Mouse (Mus musculus): Measurements from ENCODE around the gene Acd. TPM values are rescaled to one million over a fixed set of nuclear protein-coding genes. Genes with fewer than 3 reads are reported as not detected.
A peak's percentile ranks its signal among the peaks of the same experiment; 100 is the strongest.

Gene Acd
- polyA plus RNA-seq (2014; fragmentation: Nextera tagmentation; extraction: Ambion mirVana): 70.0 and 74.1 TPM in 2 replicates

DNA sequence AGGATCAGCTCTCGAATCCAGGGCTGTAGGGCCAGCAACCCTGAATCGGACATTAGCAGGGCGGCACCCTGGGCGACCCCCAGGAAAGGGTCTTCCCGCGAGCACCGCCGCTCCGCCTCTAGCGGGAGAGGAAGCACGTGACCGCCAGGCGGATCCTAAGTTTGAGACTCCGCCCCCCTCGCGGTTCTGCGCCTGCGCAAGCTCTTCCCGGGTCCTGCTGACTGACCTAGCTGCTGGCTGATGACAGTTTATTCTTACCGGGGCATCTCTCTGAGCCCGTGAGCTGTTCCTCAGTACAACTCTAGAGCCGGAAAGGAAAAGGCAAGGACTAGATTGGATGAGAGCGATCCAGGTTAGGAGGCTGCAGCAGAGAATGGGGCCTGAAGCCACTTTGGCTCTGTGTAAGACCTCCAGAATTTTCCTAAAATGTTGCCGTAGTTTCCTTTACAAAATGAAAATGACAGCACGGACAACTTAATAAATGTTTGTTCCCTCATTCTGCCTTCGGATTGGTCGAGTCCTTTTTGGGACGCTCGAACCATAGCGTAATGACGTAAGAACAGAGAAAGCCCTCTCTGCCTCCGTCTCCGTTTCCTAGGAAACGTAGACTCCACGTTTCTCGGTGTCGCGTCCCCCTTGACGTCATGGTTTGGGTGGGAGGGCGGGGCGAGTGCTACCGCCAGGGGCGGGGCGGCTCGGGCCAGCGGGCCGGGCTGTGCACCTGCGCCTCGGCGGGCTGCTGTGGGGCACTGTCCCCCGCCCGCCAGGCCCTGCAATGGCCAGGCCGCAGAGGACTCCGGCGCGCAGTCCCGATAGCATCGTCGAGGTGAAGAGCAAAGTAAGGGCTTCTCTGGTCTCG is at the start of gene Acd, which contains the start of gene Pard6a:
Acd (minus strand) TSS at position 137 of the 859 bp plus-strand sequence.
Pard6a (plus strand) TSS at position 183 of the 859 bp plus-strand sequence.
- 0 out of 2 replicates have a peak, but pooled peaks cover 2% of the 10 kb centered on the region for H3K36me3 ChIP-seq (ENCODE audit: control insufficient read depth, insufficient read depth, low read length)

DNA sequence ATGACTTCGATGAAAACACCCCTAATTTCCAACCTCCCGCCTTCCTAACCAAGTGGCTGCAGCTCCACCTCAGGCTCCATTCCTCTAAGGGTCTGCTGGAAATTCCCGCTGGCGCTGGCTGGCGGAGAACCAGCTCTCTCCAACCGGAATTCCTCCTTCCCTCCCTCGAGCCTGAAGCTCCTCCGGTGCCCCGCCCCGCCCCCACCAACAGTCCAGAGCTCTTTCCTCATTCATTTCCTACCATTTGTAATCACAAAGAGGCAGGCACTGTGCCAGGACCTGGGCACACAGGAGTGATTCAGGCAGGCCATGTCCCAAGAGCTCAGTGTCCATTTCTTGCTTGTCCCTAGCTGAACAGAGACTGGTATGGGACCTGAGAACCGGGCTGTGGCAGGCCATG is 49.7 kb upstream of the Acd start:
- Histone ChIP-seq H3K27me3 (ENCODE audit: control insufficient read depth, insufficient read depth, low read length) (no peaks in the 10 kb centered on the region), H3K27ac (ENCODE audit: low read depth, low read length) (no peak overlapping the region), H3K9ac (ENCODE audit: low read depth, low read length) (no peak overlapping the region), H3K4me2 (replicated peaks; ENCODE audit: low read depth, low read length) (no peak overlapping the region; the same call in 1 of the 2 replicates), H3K9me3 (ENCODE audit: control insufficient read depth, low read length) (no peaks in the 10 kb centered on the region), H3K4me1 (replicated peaks; ENCODE audit: control insufficient read depth, insufficient read depth, low read length) (no peaks in the 10 kb centered on the region), H3K36me3 (ENCODE audit: control insufficient read depth, insufficient read depth, low read length) (no peaks in the 10 kb centered on the region), H3K4me3 (ENCODE audit: low read depth, low read length) (no peak overlapping the region)
- ATAC-seq (ENCODE audit: low FRiP score): no peak
- 17% methylated on average over 11 of the region's 11 CpGs for WGBS
- peak; percentile 25 for DNase-seq (ENCODE audit: low spot score)

More for the DNA sequence above, at the start of gene Acd, which contains the start of gene Pard6a:
- peak within 1 kb of the TSS; percentile 73 for H3K4me3 ChIP-seq (ENCODE audit: low read depth, low read length)
- no peaks in the 10 kb centered on the region; the same call in none of the 2 replicates for H3K4me1 ChIP-seq (replicated peaks; ENCODE audit: control insufficient read depth, insufficient read depth, low read length)
- WGBS: under 1% methylated on average over 58 of the region's 60 CpGs
- H3K4me2 ChIP-seq (replicated peaks; ENCODE audit: low read depth, low read length): peak within 1 kb of the TSS; percentile 91
- DNase-seq (ENCODE audit: low spot score) (peak; percentile 99), ATAC-seq (ENCODE audit: low FRiP score) (peak; percentile 86)
- peak within 1 kb of the TSS; percentile 68 for H3K9ac ChIP-seq (ENCODE audit: low read depth, low read length)
- peak within 1 kb of the TSS; percentile 74 for H3K27ac ChIP-seq (ENCODE audit: low read depth, low read length)
- no peaks in the 10 kb centered on the region for H3K27me3 ChIP-seq (ENCODE audit: control insufficient read depth, insufficient read depth, low read length)
- H3K9me3 ChIP-seq (ENCODE audit: control insufficient read depth, low read length): no peaks in the 10 kb centered on the region

DNA sequence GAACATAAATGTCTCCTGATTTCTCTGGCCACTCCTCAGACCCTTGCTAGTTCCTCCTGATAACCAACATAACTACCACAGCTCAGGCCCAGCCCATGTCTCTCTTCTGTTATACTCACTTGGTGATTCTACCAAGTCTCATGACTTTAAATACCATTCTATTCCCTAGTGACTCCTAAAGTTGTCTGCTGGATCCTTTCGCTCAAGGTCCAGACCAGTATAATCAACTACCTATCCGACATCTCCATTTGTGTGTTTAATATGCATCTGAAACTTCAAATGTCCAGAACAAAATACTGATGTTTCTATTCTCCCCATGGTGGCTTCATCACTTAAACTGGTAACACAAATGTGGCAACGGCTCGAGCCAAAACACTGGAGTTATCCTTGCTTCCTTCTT is 42.4 kb upstream of the Acd start:
- DNase-seq (ENCODE audit: low spot score) (no peak), ATAC-seq (ENCODE audit: low FRiP score) (no peak)
- Histone ChIP-seq H3K9ac (ENCODE audit: low read depth, low read length) (no peak overlapping the region), H3K4me2 (replicated peaks; ENCODE audit: low read depth, low read length) (no peak overlapping the region), H3K9me3 (ENCODE audit: control insufficient read depth, low read length) (no peaks in the 10 kb centered on the region), H3K36me3 (ENCODE audit: control insufficient read depth, insufficient read depth, low read length) (no peaks in the 10 kb centered on the region), H3K27ac (ENCODE audit: low read depth, low read length) (no peak overlapping the region), H3K4me1 (replicated peaks; ENCODE audit: control insufficient read depth, insufficient read depth, low read length) (no peaks in the 10 kb centered on the region), H3K4me3 (ENCODE audit: low read depth, low read length) (no peak overlapping the region), H3K27me3 (ENCODE audit: control insufficient read depth, insufficient read depth, low read length) (no peaks in the 10 kb centered on the region)
- WGBS: 93% methylated on average over 4 of the region's 4 CpGs

DNA sequence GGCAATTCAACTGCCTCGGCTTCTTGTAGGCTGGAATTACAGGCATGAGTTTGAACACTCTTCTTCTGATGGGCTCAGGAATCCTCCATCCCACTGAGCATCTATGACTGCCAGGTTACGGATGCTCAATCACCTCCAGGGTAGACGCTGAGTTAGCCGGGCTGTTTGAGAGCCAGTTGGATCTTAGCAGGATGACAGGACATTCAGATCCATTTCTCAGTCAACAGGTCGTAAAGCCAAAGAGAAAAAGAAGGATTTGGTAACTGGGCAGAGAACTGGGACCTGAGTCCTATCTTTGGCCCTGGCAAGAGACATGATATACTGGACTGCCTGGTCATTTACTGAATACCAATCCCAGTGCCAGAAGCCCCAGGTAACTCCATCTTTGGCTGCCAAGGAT is 38.3 kb upstream of the Acd start:
- no peak for ATAC-seq (ENCODE audit: low FRiP score)
- H3K27me3 ChIP-seq (ENCODE audit: control insufficient read depth, insufficient read depth, low read length): no peaks in the 10 kb centered on the region
- H3K4me3 ChIP-seq (ENCODE audit: low read depth, low read length): no peak overlapping the region
- 93% methylated on average over 5 of the region's 5 CpGs for WGBS
- no peaks in the 10 kb centered on the region for H3K36me3 ChIP-seq (ENCODE audit: control insufficient read depth, insufficient read depth, low read length)
- no peak overlapping the region for H3K4me2 ChIP-seq (replicated peaks; ENCODE audit: low read depth, low read length)
- H3K9ac ChIP-seq (ENCODE audit: low read depth, low read length): no peak overlapping the region
- no peaks in the 10 kb centered on the region for H3K4me1 ChIP-seq (replicated peaks; ENCODE audit: control insufficient read depth, insufficient read depth, low read length)
- no peak overlapping the region for H3K27ac ChIP-seq (ENCODE audit: low read depth, low read length)
- no peak for DNase-seq (ENCODE audit: low spot score)
- H3K9me3 ChIP-seq (ENCODE audit: control insufficient read depth, low read length): no peaks in the 10 kb centered on the region

DNA sequence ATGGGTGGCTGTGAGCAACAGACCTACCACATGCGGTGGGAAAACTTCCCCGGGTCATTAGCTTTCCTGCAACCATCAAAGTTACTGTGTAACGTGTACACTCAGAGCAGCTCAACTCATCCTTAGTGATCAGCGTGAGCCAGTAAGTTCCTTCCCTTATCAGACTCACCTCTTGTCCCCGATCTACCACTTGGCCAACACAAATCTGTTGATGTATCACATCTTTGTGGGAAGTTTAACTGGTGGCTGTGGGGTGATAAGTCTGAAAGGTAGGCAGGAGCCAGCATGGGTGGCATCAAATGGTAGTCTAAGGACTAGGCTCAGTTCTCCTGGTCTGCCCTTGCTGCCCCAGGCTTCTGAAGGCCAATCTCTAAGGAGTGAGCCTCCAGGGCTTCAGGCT is 31.3 kb upstream of the Acd start:
- 93% methylated on average over 5 of the region's 5 CpGs for WGBS
- no peak for ATAC-seq (ENCODE audit: low FRiP score)
- Histone ChIP-seq H3K4me1 (replicated peaks; ENCODE audit: control insufficient read depth, insufficient read depth, low read length) (no peaks in the 10 kb centered on the region), H3K27me3 (ENCODE audit: control insufficient read depth, insufficient read depth, low read length) (no peaks in the 10 kb centered on the region), H3K27ac (ENCODE audit: low read depth, low read length) (no peak overlapping the region), H3K9me3 (ENCODE audit: control insufficient read depth, low read length) (no peaks in the 10 kb centered on the region), H3K4me3 (ENCODE audit: low read depth, low read length) (no peak overlapping the region), H3K4me2 (replicated peaks; ENCODE audit: low read depth, low read length) (no peak overlapping the region), H3K9ac (ENCODE audit: low read depth, low read length) (no peak overlapping the region), H3K36me3 (ENCODE audit: control insufficient read depth, insufficient read depth, low read length) (no peaks in the 10 kb centered on the region)
- no peak for DNase-seq (ENCODE audit: low spot score)

DNA sequence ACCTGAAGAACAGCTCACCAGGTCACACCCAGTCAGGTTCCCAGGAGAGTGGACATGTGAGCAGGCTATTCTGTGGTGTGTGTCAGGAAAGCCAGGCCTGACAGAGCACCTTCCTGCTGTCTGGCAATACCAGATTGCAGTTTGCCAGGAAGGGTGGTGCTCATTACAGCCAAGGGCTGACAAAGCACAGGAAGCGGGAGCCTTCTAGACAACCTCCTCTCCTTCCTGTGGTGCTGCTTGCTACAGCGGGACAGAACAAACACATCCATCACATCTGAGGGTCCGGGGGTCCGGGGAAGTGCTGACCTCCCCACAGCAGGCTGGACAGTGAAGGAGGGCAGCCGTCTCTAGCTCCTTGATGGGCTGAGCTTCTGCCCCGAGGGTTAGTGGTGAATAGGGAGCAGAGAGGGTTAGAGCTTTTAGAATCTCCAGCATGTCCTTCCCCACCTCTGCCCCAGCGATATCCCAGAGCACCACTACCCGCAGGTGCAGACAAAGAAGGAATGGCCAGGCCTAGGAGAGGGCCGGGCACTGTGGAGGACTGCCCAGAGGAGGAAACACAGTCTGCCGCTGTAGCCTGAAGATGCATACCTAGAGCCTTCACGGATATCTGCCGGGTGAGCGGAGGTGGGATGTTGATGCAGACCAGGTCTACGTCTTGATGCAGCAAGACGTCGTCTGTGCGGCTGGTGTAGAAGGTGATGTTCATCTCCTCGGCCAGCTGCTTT is 26.7 kb upstream of the Acd start:
- no peaks in the 10 kb centered on the region for H3K27me3 ChIP-seq (ENCODE audit: control insufficient read depth, insufficient read depth, low read length)
- WGBS: 86% methylated on average over 18 of the region's 18 CpGs
- H3K9me3 ChIP-seq (ENCODE audit: control insufficient read depth, low read length): no peaks in the 10 kb centered on the region
- H3K9ac ChIP-seq (ENCODE audit: low read depth, low read length): no peak overlapping the region
- no peaks in the 10 kb centered on the region for H3K4me1 ChIP-seq (replicated peaks; ENCODE audit: control insufficient read depth, insufficient read depth, low read length)
- H3K4me2 ChIP-seq (replicated peaks; ENCODE audit: low read depth, low read length): no peak overlapping the region
- H3K4me3 ChIP-seq (ENCODE audit: low read depth, low read length): no peak overlapping the region
- H3K36me3 ChIP-seq (ENCODE audit: control insufficient read depth, insufficient read depth, low read length): no peaks in the 10 kb centered on the region
- H3K27ac ChIP-seq (ENCODE audit: low read depth, low read length): no peak overlapping the region
- DNase-seq (ENCODE audit: low spot score) (no peak), ATAC-seq (ENCODE audit: low FRiP score) (no peak)

DNA sequence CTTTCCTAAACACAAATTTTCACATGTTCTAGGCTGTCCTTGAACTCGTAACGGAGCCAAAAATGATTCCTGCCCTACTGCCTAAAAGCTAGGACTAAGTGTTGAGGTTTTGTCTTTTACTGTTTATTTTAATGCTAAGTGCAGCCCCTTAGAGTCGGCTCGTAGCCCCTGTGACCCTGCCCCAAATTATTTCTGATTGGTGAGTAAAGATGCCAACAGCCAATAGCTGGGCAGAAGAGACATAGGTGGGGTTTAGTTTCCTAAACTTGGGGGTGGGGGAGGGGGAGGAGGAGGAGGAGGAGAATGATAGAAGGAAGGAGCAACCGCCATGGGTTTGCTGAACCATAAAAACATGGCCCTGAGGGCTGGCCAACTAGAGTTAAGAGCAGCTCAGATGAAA is 24.8 kb upstream of the Acd start:
- Histone ChIP-seq H3K27ac (ENCODE audit: low read depth, low read length) (no peak overlapping the region), H3K4me2 (replicated peaks; ENCODE audit: low read depth, low read length) (no peak overlapping the region), H3K4me1 (replicated peaks; ENCODE audit: control insufficient read depth, insufficient read depth, low read length) (no peaks in the 10 kb centered on the region), H3K27me3 (ENCODE audit: control insufficient read depth, insufficient read depth, low read length) (no peaks in the 10 kb centered on the region), H3K9ac (ENCODE audit: low read depth, low read length) (no peak overlapping the region), H3K9me3 (ENCODE audit: control insufficient read depth, low read length) (no peaks in the 10 kb centered on the region), H3K4me3 (ENCODE audit: low read depth, low read length) (no peak overlapping the region), H3K36me3 (ENCODE audit: control insufficient read depth, insufficient read depth, low read length) (no peaks in the 10 kb centered on the region)
- ATAC-seq (ENCODE audit: low FRiP score) (no peak), DNase-seq (ENCODE audit: low spot score) (no peak)
- WGBS: 85% methylated on average over 5 of the region's 5 CpGs

DNA sequence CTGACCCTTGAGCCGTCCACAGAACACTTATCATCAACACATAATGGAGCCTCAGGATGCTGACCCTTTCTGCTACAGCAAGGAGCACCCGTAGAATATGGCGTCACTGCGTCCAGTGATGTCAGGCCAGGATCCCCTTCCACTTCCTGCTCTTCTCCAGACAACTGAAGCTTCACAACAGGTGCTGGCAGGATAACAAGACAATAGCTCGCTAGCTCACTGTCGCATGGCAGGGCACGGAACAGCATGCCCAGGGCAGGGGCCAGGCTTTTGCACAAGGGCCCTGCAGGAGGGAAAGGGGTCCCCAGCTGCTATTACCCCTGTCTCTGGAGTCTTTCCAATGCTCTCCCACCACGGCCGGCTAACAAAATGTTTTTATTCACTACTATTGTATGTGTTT is 22.0 kb upstream of the Acd start:
- no peaks in the 10 kb centered on the region for H3K4me1 ChIP-seq (replicated peaks; ENCODE audit: control insufficient read depth, insufficient read depth, low read length)
- no peak for ATAC-seq (ENCODE audit: low FRiP score)
- DNase-seq (ENCODE audit: low spot score): no peak
- H3K4me2 ChIP-seq (replicated peaks; ENCODE audit: low read depth, low read length): no peak overlapping the region
- no peaks in the 10 kb centered on the region for H3K9me3 ChIP-seq (ENCODE audit: control insufficient read depth, low read length)
- H3K9ac ChIP-seq (ENCODE audit: low read depth, low read length): no peak overlapping the region
- no peaks in the 10 kb centered on the region for H3K36me3 ChIP-seq (ENCODE audit: control insufficient read depth, insufficient read depth, low read length)
- no peaks in the 10 kb centered on the region for H3K27me3 ChIP-seq (ENCODE audit: control insufficient read depth, insufficient read depth, low read length)
- 95% methylated on average over 9 of the region's 9 CpGs for WGBS
- H3K27ac ChIP-seq (ENCODE audit: low read depth, low read length): no peak overlapping the region
- H3K4me3 ChIP-seq (ENCODE audit: low read depth, low read length): no peak overlapping the region
